Mouse (Mus musculus) thymus, adult 2 months (tissue): ENCODE measurements at regions not wholly inside any gene's neighbourhood (a gene's known extent, or its start where the extent isn't known, plus 50 kb on each side); places are given as distances from the start of the nearest gene placed in this dataset.

Experiments used
- DNase-seq: peaks from one replicate; pipeline ENCODE4 v3.0.0; 2021
- H3K27ac ChIP-seq: fragments of 200-500 bp; 2 replicates; pipeline ENCODE4 v1.5.1; 2012; ENCODE audit warnings: low read length, control low read depth; ENCODE audit not compliant: control insufficient read depth, insufficient read depth
- H3K27me3 ChIP-seq: fragments of 200-500 bp; 2 replicates; pipeline ENCODE4 v1.6.1; 2012; ENCODE audit warnings: mild to moderate bottlenecking, low read length, moderate library complexity, mixed read lengths; ENCODE audit not compliant: control insufficient read depth, insufficient read depth
- H3K36me3 ChIP-seq: fragments of 200-500 bp; 2 replicates; pipeline ENCODE4 v1.6.1; 2012; ENCODE audit warnings: mild to moderate bottlenecking, low read length, moderate library complexity; ENCODE audit not compliant: control insufficient read depth, insufficient read depth
- H3K4me1 ChIP-seq: fragments of 200-500 bp; replicated peaks from 2 replicates; pipeline ENCODE4 v1.6.1; 2012; ENCODE audit warnings: low read length; ENCODE audit not compliant: control insufficient read depth, insufficient read depth
- H3K4me3 ChIP-seq: fragments of 200-500 bp; 2 replicates; pipeline ENCODE4 v1.5.1; 2012; ENCODE audit warnings: mild to moderate bottlenecking, low read length, control low read depth, moderate library complexity; ENCODE audit not compliant: control insufficient read depth, insufficient read depth
- CTCF ChIP-seq: fragments of 200-500 bp; IDR thresholded peaks from 2 replicates; pipeline ENCODE4 v1.5.1; 2012; ENCODE audit warnings: mild to moderate bottlenecking, control low read depth, low read length, moderate library complexity, borderline replicate concordance; ENCODE audit not compliant: control insufficient read depth, poor library complexity, insufficient read depth; ENCODE audit errors: extremely low read depth
- POLR2A ChIP-seq: fragments of 200-500 bp; IDR thresholded peaks from 2 replicates; pipeline ENCODE4 v1.6.1; 2012; ENCODE audit warnings: mild to moderate bottlenecking, low read length, control low read depth, moderate library complexity; ENCODE audit not compliant: control insufficient read depth, poor library complexity, insufficient read depth; ENCODE audit errors: extremely low read depth
- WGBS: fragments of 180-500 bp; shearing (Covaris S2); methylation state at CpG from one replicate; pipeline ENCODE4 v1.1.7; 2018; 5-methylcytosine and 5-hydroxymethylcytosine counted together

GRCm38 (mm10) chr14:60529646-60530347 lies 104.0 kb upstream of the Spata13 start:
- DNase-seq, result no peak
- no peak for TF ChIP-seq CTCF

GRCm38 (mm10) chr14:60530348-60530711 lies 103.5 kb upstream of the Spata13 start:
- Histone ChIP-seq H3K4me1 (no peaks in the 10 kb centered on the region), H3K27ac (no peak overlapping the region), H3K27me3 (no peaks in the 10 kb centered on the region), H3K36me3 (no peaks in the 10 kb centered on the region), H3K4me3 (no peak overlapping the region)
- no peak for TF ChIP-seq POLR2A
- no peak for TF ChIP-seq CTCF
- 48% methylated on average over 6 of the region's 6 CpGs for WGBS
- DNase-seq, result no peak

More at GRCm38 (mm10) chr14:60529646-60530347, 104.0 kb upstream of the Spata13 start:
- Histone ChIP-seq H3K27ac (no peak overlapping the region), H3K4me1 (no peaks in the 10 kb centered on the region; the same call in 1 of the 2 replicates), H3K36me3 (no peaks in the 10 kb centered on the region), H3K27me3 (no peaks in the 10 kb centered on the region), H3K4me3 (no peak overlapping the region)
- WGBS, result 67% methylated on average over 7 of the region's 7 CpGs

DNA sequence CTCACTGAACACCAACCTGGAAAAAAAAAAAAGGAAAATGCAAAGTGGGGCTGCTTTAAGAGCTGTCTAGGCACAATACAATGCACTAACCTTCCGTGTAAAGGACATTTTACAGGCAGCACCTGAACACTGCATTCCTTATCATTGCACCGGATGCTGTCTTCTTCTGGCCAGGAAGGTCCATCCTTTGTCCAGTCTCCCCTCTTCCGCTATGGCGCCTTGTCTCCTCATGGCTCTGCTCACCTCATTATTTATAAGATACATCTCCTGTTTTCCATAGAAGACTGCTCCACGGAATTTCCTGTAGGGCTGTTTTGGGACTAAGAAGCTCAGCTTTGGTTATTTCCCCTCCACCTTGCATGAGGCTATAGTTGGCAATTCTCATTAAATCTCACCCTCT lies 102.8 kb upstream of the Spata13 start:
- DNase-seq, result no peak
- Histone ChIP-seq H3K27me3 (no peaks in the 10 kb centered on the region), H3K4me3 (no peak overlapping the region), H3K27ac (no peak overlapping the region), H3K4me1 (no peaks in the 10 kb centered on the region), H3K36me3 (no peaks in the 10 kb centered on the region)
- 93% methylated on average over 5 of the region's 5 CpGs for WGBS
- no peak for TF ChIP-seq CTCF

DNA sequence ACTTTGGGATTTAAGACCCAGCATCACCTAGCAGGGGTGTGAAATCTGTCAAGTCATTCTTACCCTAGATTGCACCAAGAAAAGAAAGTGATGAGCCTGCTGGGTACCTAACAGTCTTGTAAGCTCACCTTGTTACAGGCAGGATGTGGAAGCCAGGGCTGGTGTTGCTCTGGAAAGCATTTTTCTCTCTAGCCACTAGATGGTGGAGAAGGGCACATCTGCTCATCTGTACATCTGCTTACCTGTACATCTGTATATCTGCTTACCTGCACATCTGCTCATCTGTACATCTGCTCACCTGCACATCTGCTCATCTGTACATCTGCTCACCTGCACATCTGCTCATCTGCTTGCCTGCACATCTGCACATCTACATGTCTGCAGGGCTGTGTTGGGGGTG lies 102.0 kb upstream of the Spata13 start:
- TF ChIP-seq POLR2A (no peak), CTCF (no peak)
- Histone ChIP-seq H3K27me3 (no peaks in the 10 kb centered on the region), H3K36me3 (no peaks in the 10 kb centered on the region), H3K4me1 (no peaks in the 10 kb centered on the region), H3K27ac (no peak overlapping the region), H3K4me3 (no peak overlapping the region)
- no peak for DNase-seq

- TF ChIP-seq CTCF (no peak), POLR2A (no peak)
- no peaks in the 10 kb centered on the region for H3K36me3 ChIP-seq
- no peak overlapping the region for H3K27ac ChIP-seq
- WGBS, result 90% methylated on average over 23 of the region's 23 CpGs
- no peak overlapping the region for H3K4me3 ChIP-seq
- no peak for DNase-seq
- H3K4me1 ChIP-seq, result no peaks in the 10 kb centered on the region
- no peaks in the 10 kb centered on the region for H3K27me3 ChIP-seq
Observed at GRCm38 (mm10) chr14:60533452-60534224, 100.2 kb upstream of the Spata13 start.

DNA sequence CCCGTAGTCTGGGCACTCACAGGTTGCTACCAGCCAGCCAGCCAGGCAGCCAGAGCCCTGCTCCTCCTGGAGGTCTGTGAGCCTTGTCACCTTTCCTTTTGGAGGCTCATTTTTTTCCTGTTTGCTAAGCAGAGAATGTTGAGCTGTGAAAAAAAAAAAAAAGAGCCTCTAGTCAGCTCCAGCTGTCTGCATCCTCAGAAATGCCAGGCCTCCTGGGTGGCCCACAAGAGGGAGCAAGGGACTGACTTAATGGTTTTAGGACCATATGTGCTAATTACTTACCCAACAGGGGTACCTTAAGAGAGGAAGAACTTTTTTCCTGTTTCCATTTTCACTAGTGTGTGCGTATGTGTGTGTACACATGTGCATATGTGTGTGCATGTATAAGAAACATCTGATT lies 94.8 kb upstream of the Spata13 start:
- WGBS, result 94% methylated on average over 2 of the region's 2 CpGs
- Histone ChIP-seq H3K27me3 (no peaks in the 10 kb centered on the region), H3K36me3 (no peaks in the 10 kb centered on the region), H3K4me1 (no peaks in the 10 kb centered on the region), H3K4me3 (no peak overlapping the region), H3K27ac (no peak overlapping the region)
- TF ChIP-seq POLR2A (no peak), CTCF (no peak)
- DNase-seq, result no peak
